Mouse (Mus musculus): Measurements from ENCODE around the gene Cyp2r1.

DNA sequence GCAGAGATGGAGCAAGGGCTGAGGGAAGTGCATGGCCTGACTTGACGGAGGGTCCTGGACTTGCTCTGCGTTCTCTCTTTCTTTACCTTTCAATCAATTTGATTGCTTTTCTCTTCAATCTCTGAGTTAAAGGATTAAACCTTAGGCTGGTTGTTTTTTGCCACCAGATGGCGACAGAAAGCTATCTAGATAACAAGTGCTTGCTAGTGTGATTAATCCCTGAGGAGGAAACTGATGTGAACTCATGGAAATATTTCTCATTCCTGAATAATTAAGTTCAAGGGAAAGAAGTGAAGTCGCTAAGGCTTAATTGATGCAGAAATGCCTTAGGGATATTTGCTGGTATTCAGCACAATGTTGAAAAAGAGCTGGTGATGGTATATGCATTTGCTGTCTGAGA, 17.7 kb upstream of the Cyp2r1 start:
- TF ChIP-seq CTCF (conservative IDR thresholded peaks at IDR 0.05 in 1 of 2, IDR thresholded peaks at IDR 0.05 in 1 of 2; ENCODE audit: low read depth in 2 of 2, low read length in 2 of 2) = peak; percentile 59 to 91
- TF ChIP-seq POLR2AphosphoS2 (IDR thresholded peaks at IDR 0.05; ENCODE audit: low read depth, low read length) = no peak
- no peak for TF ChIP-seq E2F4 (IDR thresholded peaks at IDR 0.05; ENCODE audit: insufficient replicate concordance, low read depth, low read length)
- TF ChIP-seq ZNF384 (IDR thresholded peaks at IDR 0.05; ENCODE audit: low read depth, low read length) = 0 out of 2 replicates have a peak, but pooled peaks have one; percentile 28
- no peak for TF ChIP-seq MAX (IDR thresholded peaks at IDR 0.05; ENCODE audit: low read length)
- peak; percentile 40; the same call in 1 of the 2 replicates for TF ChIP-seq EP300 (IDR thresholded peaks at IDR 0.05; ENCODE audit: low read length)
- TF ChIP-seq NRF1 (IDR thresholded peaks at IDR 0.05; ENCODE audit: low read depth, low read length) = no peak
